Mouse (Mus musculus): ENCODE data around the gene Tmem120a. TPM values are rescaled to one million over a fixed set of nuclear protein-coding genes. Genes with fewer than 3 reads are reported as not detected.

The Tmem120a gene
- polyA plus RNA-seq, 1 experiment from 2014 or later: 49.5 TPM

GRCm38 (mm10) chr5:135710599-135711214 lies 33.5 kb downstream of the Tmem120a start:
- Histone ChIP-seq H3K9ac (ENCODE audit: low read length) (no peak overlapping the region), H3K27me3 (ENCODE audit: control insufficient read depth, insufficient read depth, low read length) (no peaks in the 10 kb centered on the region), H3K4me3 (ENCODE audit: low read depth, low read length) (no peak overlapping the region), H3K4me2 (ENCODE audit: low read depth, severe bottlenecking) (no peak overlapping the region), H3K27ac (replicated peaks; ENCODE audit: low read depth, low read length) (no peak overlapping the region), H3K9me3 (ENCODE audit: control insufficient read depth, low read length) (0 out of 2 replicates have a peak, but pooled peaks cover 2% of the 10 kb centered on the region), H3K4me1 (ENCODE audit: control insufficient read depth, insufficient read depth, low read length) (peaks cover 7% of the 10 kb centered on the region; the same call in 1 of the 2 replicates), H3K36me3 (ENCODE audit: control insufficient read depth, insufficient read depth, low read length) (peaks cover 7% of the 10 kb centered on the region)
- WGBS: 79% methylated on average over 7 of the region's 7 CpGs
- no peak for ATAC-seq (ENCODE audit: insufficient number of reproducible peaks, low FRiP score, low TSS enrichment, low read depth)
- no peak for DNase-seq (ENCODE audit: low spot score)

- H3K9me3 ChIP-seq (ENCODE audit: control insufficient read depth, low read length): 0 out of 2 replicates have a peak, but pooled peaks cover 2% of the 10 kb centered on the region
- H3K9ac ChIP-seq (ENCODE audit: low read length): no peak overlapping the region
- no peak overlapping the region for H3K4me2 ChIP-seq (ENCODE audit: low read depth, severe bottlenecking)
- H3K27me3 ChIP-seq (ENCODE audit: control insufficient read depth, insufficient read depth, low read length): no peaks in the 10 kb centered on the region
- peaks cover 7% of the 10 kb centered on the region for H3K36me3 ChIP-seq (ENCODE audit: control insufficient read depth, insufficient read depth, low read length)
- no peak for ATAC-seq (ENCODE audit: insufficient number of reproducible peaks, low FRiP score, low TSS enrichment, low read depth)
- no peak overlapping the region for H3K4me3 ChIP-seq (ENCODE audit: low read depth, low read length)
- H3K27ac ChIP-seq (replicated peaks; ENCODE audit: low read depth, low read length): no peak overlapping the region
- no peak for DNase-seq (ENCODE audit: low spot score)
- WGBS: 96% methylated on average over 5 of the region's 5 CpGs
- H3K4me1 ChIP-seq (ENCODE audit: control insufficient read depth, insufficient read depth, low read length): peaks cover 7% of the 10 kb centered on the region; the same call in 1 of the 2 replicates
Observed at GRCm38 (mm10) chr5:135709716-135710115, 34.5 kb downstream of the Tmem120a start.

GRCm38 (mm10) chr5:135707855-135708254 lies 36.4 kb downstream of the Tmem120a start:
- Histone ChIP-seq H3K4me1 (ENCODE audit: control insufficient read depth, insufficient read depth, low read length) (no peaks in the 10 kb centered on the region), H3K36me3 (ENCODE audit: control insufficient read depth, insufficient read depth, low read length) (peaks cover 7% of the 10 kb centered on the region), H3K4me3 (ENCODE audit: low read depth, low read length) (no peak overlapping the region), H3K4me2 (ENCODE audit: low read depth, severe bottlenecking) (no peak overlapping the region), H3K9me3 (ENCODE audit: control insufficient read depth, low read length) (0 out of 2 replicates have a peak, but pooled peaks cover 2% of the 10 kb centered on the region), H3K27ac (replicated peaks; ENCODE audit: low read depth, low read length) (no peak overlapping the region), H3K27me3 (ENCODE audit: control insufficient read depth, insufficient read depth, low read length) (no peaks in the 10 kb centered on the region), H3K9ac (ENCODE audit: low read length) (no peak overlapping the region)
- 55% methylated on average over 1 of the region's 1 CpGs for WGBS
- ATAC-seq (ENCODE audit: insufficient number of reproducible peaks, low FRiP score, low TSS enrichment, low read depth) (no peak), DNase-seq (ENCODE audit: low spot score) (no peak)

- Histone ChIP-seq H3K4me2 (ENCODE audit: low read depth, severe bottlenecking) (no peak overlapping the region), H3K4me3 (ENCODE audit: low read depth, low read length) (no peak overlapping the region), H3K27me3 (ENCODE audit: control insufficient read depth, insufficient read depth, low read length) (no peaks in the 10 kb centered on the region), H3K4me1 (ENCODE audit: control insufficient read depth, insufficient read depth, low read length) (no peaks in the 10 kb centered on the region), H3K9ac (ENCODE audit: low read length) (no peak overlapping the region), H3K27ac (replicated peaks; ENCODE audit: low read depth, low read length) (no peak overlapping the region), H3K9me3 (ENCODE audit: control insufficient read depth, low read length) (0 out of 2 replicates have a peak, but pooled peaks cover 2% of the 10 kb centered on the region), H3K36me3 (ENCODE audit: control insufficient read depth, insufficient read depth, low read length) (peaks cover 7% of the 10 kb centered on the region)
- DNase-seq (ENCODE audit: low spot score) (no peak), ATAC-seq (ENCODE audit: insufficient number of reproducible peaks, low FRiP score, low TSS enrichment, low read depth) (no peak)
- 96% methylated on average over 13 of the region's 13 CpGs for WGBS
Observed at GRCm38 (mm10) chr5:135707039-135707438, 37.2 kb downstream of the Tmem120a start.

GRCm38 (mm10) chr5:135705383-135705782 lies 38.9 kb downstream of the Tmem120a start:
- no peak overlapping the region for H3K4me2 ChIP-seq (ENCODE audit: low read depth, severe bottlenecking)
- DNase-seq (ENCODE audit: low spot score) (no peak), ATAC-seq (ENCODE audit: insufficient number of reproducible peaks, low FRiP score, low TSS enrichment, low read depth) (no peak)
- 90% methylated on average over 4 of the region's 4 CpGs for WGBS
- H3K36me3 ChIP-seq (ENCODE audit: control insufficient read depth, insufficient read depth, low read length): peaks cover 7% of the 10 kb centered on the region
- H3K9ac ChIP-seq (ENCODE audit: low read length): no peak overlapping the region
- no peak overlapping the region for H3K4me3 ChIP-seq (ENCODE audit: low read depth, low read length)
- no peaks in the 10 kb centered on the region for H3K4me1 ChIP-seq (ENCODE audit: control insufficient read depth, insufficient read depth, low read length)
- 0 out of 2 replicates have a peak, but pooled peaks cover 2% of the 10 kb centered on the region for H3K9me3 ChIP-seq (ENCODE audit: control insufficient read depth, low read length)
- no peaks in the 10 kb centered on the region for H3K27me3 ChIP-seq (ENCODE audit: control insufficient read depth, insufficient read depth, low read length)
- H3K27ac ChIP-seq (replicated peaks; ENCODE audit: low read depth, low read length): no peak overlapping the region

GRCm38 (mm10) chr5:135703431-135703830 lies 40.8 kb downstream of the Tmem120a start:
- Histone ChIP-seq H3K27me3 (ENCODE audit: control insufficient read depth, insufficient read depth, low read length) (no peaks in the 10 kb centered on the region), H3K4me3 (ENCODE audit: low read depth, low read length) (no peak overlapping the region), H3K27ac (replicated peaks; ENCODE audit: low read depth, low read length) (no peak overlapping the region), H3K9ac (ENCODE audit: low read length) (no peak overlapping the region), H3K9me3 (ENCODE audit: control insufficient read depth, low read length) (no peaks in the 10 kb centered on the region), H3K4me1 (ENCODE audit: control insufficient read depth, insufficient read depth, low read length) (no peaks in the 10 kb centered on the region), H3K4me2 (ENCODE audit: low read depth, severe bottlenecking) (no peak overlapping the region), H3K36me3 (ENCODE audit: control insufficient read depth, insufficient read depth, low read length) (peaks cover 6% of the 10 kb centered on the region)
- WGBS: 91% methylated on average over 7 of the region's 7 CpGs
- DNase-seq (ENCODE audit: low spot score): no peak
- ATAC-seq (ENCODE audit: insufficient number of reproducible peaks, low FRiP score, low TSS enrichment, low read depth): no peak

- no peak overlapping the region for H3K4me2 ChIP-seq (ENCODE audit: low read depth, severe bottlenecking)
- no peak overlapping the region for H3K4me3 ChIP-seq (ENCODE audit: low read depth, low read length)
- H3K27ac ChIP-seq (replicated peaks; ENCODE audit: low read depth, low read length): no peak overlapping the region
- ATAC-seq (ENCODE audit: insufficient number of reproducible peaks, low FRiP score, low TSS enrichment, low read depth) (no peak), DNase-seq (ENCODE audit: low spot score) (no peak)
- H3K4me1 ChIP-seq (ENCODE audit: control insufficient read depth, insufficient read depth, low read length): no peaks in the 10 kb centered on the region
- no peaks in the 10 kb centered on the region for H3K27me3 ChIP-seq (ENCODE audit: control insufficient read depth, insufficient read depth, low read length)
- H3K9ac ChIP-seq (ENCODE audit: low read length): no peak overlapping the region
- H3K36me3 ChIP-seq (ENCODE audit: control insufficient read depth, insufficient read depth, low read length): peaks cover 6% of the 10 kb centered on the region
- WGBS: 77% methylated on average over 15 of the region's 15 CpGs
- no peaks in the 10 kb centered on the region for H3K9me3 ChIP-seq (ENCODE audit: control insufficient read depth, low read length)
Observed at GRCm38 (mm10) chr5:135702682-135703192, 41.5 kb downstream of the Tmem120a start.

GRCm38 (mm10) chr5:135702190-135702589 lies 42.1 kb downstream of the Tmem120a start:
- Histone ChIP-seq H3K9me3 (ENCODE audit: control insufficient read depth, low read length) (no peaks in the 10 kb centered on the region), H3K4me2 (ENCODE audit: low read depth, severe bottlenecking) (no peak overlapping the region), H3K4me3 (ENCODE audit: low read depth, low read length) (no peak overlapping the region), H3K9ac (ENCODE audit: low read length) (no peak overlapping the region), H3K4me1 (ENCODE audit: control insufficient read depth, insufficient read depth, low read length) (no peaks in the 10 kb centered on the region), H3K27ac (replicated peaks; ENCODE audit: low read depth, low read length) (no peak overlapping the region), H3K27me3 (ENCODE audit: control insufficient read depth, insufficient read depth, low read length) (no peaks in the 10 kb centered on the region), H3K36me3 (ENCODE audit: control insufficient read depth, insufficient read depth, low read length) (peaks cover 5% of the 10 kb centered on the region)
- no peak for DNase-seq (ENCODE audit: low spot score)
- no peak for ATAC-seq (ENCODE audit: insufficient number of reproducible peaks, low FRiP score, low TSS enrichment, low read depth)
- 90% methylated on average over 6 of the region's 6 CpGs for WGBS

Measured in limb, embryonic 11.5 days (tissue).